Mouse (Mus musculus): ENCODE data around the gene Camkmt.

Gene Camkmt

DNA sequence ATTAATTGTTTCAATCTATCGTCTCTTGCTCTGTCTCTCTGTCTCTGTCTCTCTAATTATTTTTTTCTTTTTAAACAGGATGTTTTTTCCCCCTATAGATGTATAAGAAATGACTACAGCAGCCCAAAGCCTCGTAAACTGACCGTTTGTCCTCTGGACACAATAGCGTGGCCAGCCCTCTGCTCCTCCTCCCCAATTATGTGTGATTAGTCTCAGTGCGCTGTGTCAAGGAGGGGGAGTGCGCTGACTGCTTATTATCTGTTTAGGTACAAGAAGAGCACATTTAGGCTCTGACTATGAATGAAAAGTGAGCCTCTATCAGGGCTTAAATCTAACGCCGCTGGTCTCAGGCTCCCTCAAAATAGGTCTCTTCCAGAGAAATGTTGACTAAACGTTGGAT lies 368.2 kb downstream of the Camkmt start:
- DNase-seq (ENCODE audit: low spot score in 2 of 2): no peak

DNA sequence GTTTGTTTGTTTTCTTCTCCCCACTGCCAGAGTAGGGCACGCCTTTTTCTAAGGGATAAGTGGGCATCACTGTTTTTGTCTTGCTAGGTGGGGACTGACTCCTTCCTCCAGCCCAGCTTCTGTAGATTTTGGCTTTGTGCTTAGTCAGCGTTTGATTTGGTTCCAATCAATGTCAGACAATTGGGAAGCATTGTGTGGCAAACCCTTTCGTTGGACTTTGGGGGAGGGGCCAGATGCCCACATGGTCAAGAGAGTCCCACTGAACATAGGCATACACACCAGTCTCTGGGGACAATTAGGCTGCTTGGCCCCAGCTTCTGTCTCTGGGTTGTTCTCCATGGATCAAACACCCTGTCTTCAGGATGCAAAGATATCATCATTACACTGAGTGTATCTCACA lies 371.2 kb downstream of the Camkmt start:
- DNase-seq (ENCODE audit: low spot score in 2 of 2): no peak

DNA sequence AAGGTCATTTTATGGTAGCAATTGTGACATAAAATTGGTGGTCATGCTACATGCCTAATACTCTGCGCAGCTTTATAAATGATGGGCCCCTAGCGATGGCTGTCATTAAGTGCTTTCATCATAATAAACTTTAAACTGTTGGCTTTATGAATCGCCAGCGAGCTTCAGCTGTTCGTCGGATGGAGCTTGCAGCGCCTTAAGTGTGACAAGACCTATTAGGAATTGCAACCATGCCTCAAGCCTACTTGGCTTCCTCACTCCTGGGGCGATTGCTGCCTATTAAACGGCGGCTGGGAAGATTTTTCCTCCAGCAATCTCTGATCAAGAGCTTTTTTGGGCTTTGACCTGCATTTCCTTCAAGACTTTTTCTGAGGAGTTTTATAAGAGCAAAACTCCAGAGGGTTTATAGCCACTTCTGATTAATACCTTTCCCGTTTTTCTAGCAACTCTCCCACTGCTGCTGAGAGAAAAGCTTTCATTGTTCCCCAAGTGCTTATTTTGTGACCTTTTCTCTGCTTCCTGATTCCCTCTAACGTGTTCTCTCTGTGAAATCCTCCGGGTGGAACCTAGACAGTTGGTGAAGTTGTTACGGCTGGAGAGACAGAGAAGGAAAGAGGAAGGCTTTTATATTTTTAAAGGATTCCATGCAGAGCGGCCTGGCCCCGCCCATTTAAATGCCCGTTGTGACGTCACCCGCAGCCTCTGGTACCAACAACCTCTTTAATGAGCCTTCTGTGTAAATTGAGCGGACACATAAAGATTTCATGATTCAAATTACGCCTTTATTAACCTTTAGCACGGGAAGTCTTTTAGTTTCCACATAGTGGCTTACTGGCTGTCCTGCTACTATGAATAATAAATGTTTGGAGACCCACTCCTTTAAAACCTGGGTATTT lies 373.4 kb downstream of the Camkmt start:
- no peak for DNase-seq (ENCODE audit: low spot score in 2 of 2)

DNA sequence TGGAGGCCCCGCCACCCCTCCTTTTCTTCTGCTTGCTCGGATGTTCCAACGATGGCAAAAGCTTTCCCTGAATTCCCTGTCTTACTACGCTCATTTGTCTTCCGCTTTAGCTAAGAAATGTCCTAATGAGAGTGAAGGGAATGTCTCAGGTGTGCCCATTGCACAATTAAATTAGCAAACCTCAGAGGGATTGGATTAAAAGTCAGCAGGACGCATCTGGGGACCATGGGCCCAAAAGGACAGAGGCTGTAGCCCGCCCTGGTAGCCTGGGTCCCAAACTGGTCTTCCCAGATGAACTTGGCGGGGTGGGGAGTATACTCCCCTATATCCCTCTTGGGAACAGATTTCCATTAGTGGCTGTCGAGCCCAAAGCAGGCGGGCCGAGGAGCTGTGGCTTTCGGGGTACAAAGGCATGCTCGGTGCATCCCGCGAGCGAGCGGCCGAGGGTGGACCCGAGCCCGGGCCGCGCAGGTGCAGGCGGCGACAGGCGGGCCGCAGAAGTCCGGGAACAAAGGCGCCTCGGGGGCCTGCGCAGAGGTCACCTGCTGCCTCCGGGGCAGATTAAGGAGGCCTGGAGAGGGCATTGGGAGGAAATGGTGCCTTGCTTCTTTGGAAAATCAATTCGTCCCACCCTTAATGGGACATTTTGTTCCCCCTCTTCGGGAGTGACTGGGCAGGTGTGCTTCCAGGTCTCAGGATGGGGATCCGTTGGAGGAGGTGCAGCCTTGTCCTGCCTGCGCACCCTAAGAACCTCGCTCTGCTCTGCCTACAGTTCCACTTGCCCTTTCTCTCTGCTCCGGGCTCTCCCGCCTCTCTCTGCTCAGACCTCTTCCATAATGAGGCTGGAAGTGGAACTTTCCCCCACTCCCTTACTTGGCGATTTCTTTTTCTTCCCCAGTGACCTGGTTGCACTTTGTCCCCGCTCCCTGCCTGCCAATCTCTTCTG lies 374.4 kb downstream of the Camkmt start:
- DNase-seq (ENCODE audit: low spot score in 2 of 2): no peak

DNA sequence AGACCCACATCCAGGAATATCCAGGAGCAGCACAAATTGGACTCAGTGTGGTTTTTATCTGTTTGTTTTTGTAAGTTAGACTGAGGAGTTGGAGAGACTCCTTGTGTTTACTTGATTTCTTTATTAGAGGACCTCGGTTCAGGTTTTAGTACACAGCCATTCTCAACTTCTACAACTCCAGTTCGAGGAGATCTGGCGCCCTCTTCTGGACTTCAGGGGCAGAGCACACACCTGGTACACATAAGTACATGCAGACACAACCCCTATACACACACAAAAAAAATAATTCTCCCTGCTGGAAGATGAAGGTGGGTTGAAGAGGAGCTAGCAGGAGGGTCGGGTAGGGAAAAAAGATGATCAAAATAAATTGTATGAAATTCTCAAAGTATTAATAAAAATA lies 379.4 kb downstream of the Camkmt start:
- no peak for DNase-seq (ENCODE audit: low spot score in 2 of 2)

DNA sequence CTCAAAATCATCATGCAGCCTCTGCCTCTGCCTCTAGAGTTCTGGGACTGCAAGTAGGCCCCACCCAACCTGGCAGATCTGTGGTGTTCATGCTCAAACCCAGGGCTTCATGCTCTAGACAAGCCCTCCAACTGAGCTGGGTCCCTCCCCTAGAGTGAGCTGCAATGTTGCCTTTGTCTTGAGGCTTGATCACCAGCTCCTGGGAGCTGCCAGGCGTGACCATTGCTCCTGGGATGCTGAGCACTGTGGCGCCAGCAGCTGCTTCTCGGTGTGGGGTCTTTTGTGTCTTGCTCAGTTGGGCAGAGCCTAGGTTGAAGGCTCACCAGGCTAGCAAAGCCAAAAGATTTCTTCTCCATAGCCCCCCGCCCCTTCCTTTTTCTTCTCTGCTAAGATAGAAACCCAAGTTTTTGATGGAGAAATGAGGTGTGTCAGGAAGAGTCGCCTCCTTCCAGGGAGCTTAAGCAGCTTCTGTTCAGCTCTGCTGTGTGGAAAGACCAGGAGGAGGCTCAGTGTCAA lies 382.4 kb downstream of the Camkmt start:
- no peak for DNase-seq (ENCODE audit: low spot score in 2 of 2)

DNA sequence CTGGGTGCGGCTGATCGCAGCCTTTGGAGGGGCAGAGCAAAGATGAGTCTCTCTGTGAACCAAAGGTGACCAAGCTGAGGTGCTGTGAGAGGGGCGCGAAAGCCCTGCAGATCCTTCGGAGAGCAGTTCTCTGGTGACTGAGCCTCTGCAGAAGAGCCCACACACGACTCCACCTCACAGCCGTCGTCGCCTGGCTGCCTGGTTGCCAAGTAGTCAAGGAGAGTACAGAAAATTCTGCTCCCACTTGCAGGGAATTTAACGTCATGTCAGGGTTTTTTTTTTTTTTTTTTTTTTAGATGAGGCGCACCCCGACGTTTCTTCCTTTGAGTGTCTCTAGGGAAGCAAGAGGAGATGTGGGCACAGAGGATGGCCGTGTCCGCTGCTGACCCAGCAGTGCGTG lies 382.9 kb downstream of the Camkmt start:
- no peak for DNase-seq (ENCODE audit: low spot score in 2 of 2)

DNA sequence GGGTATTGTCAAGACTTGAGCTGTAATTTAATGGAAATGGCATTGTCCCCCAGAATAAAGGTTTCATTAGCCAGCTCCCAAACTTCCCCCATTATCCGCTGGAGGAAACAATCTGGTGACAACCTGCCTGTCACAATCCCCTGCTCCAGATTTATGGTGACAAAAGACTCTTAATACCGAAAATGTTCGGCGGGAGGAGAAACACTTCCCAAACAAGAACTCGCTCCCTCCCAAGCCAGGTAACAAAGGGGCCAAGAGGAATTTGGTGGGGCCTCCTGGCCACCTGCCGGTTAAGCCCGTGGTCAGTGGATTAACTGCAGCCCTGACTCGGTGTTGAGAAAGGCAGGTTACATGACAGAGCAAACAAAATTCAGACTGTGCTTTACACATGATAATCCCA lies 383.5 kb downstream of the Camkmt start:
- DNase-seq (ENCODE audit: low spot score in 2 of 2): no peak

DNA sequence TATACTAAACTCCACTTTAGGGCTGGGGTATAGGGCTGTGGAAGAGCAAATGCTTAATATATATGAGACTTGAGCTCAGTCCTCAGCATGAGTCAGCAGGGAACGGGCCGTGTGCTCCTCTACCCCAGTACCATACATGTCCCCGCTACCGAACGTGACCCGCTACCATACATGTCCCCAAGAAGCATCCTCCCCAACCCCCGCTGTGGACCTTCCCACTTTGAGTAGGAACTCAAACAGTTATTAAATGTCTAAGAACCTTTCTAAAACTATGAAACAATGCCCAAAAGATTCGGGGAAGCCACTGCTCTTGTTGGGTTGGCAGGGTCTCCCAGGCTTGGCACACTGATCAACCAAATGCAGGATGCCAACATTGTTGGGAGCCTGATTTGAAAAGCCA lies 390.9 kb downstream of the Camkmt start:
- no peak for DNase-seq (ENCODE audit: low spot score in 2 of 2)

DNA sequence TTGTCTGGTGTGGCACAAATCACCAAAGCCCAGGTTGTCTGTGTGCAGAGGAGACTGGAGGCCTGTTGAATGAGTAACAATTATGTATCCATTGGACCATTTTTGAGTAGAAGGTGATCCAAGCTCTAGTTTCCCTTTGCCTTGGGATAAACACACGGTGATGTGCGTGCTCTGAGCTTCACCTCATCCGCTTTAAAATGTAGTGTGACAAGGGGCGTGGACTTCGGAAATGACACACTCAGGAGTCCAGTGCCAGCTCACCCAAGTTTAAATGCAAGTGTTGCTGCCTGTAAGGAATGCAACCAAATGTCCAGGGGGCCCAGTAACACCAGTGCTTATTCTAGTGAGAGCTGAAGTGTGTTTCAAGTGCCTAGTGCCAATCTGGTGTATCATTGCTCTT lies 392.7 kb downstream of the Camkmt start:
- DNase-seq (ENCODE audit: low spot score in 2 of 2): no peak

DNA sequence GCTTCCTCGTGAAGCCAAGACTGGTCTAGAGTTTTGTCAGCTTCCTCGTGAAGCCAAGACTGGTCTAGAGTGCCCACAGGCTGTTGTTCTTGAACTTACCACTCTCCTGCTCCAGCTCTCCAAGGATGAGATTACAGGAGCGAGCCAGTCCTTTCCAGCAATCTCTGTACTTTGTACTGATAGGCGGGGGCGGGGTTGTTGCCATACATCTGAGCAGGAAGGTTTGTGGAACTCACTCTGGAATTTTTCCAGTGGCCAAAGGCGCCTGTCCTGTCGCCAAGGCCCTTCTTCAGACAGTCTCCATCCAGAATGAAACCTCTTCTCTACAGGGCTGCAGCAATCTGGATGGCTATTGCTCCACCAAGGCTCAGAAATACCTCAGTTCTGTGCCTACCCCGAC lies 393.7 kb downstream of the Camkmt start:
- no peak for DNase-seq (ENCODE audit: low spot score in 2 of 2)

DNA sequence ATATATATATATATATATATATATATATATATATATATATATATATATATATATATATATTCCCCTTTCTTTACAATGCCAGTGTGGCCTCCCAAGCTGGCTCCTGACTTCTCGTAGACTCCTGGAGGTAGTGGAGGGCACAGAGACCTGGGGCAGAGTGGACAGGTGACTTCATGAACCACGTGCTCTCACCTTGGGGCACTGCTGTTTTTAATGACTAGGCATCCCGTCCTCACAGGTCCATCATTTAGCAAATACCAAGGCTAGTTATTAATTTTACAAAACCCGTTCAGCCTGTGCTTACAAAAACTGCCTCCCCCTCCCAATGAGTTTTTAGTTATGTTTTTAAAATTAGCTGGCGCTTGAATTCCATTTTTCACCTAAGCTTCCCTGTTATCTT lies 394.2 kb downstream of the Camkmt start:
- no peak for DNase-seq (ENCODE audit: low spot score in 2 of 2)

DNA sequence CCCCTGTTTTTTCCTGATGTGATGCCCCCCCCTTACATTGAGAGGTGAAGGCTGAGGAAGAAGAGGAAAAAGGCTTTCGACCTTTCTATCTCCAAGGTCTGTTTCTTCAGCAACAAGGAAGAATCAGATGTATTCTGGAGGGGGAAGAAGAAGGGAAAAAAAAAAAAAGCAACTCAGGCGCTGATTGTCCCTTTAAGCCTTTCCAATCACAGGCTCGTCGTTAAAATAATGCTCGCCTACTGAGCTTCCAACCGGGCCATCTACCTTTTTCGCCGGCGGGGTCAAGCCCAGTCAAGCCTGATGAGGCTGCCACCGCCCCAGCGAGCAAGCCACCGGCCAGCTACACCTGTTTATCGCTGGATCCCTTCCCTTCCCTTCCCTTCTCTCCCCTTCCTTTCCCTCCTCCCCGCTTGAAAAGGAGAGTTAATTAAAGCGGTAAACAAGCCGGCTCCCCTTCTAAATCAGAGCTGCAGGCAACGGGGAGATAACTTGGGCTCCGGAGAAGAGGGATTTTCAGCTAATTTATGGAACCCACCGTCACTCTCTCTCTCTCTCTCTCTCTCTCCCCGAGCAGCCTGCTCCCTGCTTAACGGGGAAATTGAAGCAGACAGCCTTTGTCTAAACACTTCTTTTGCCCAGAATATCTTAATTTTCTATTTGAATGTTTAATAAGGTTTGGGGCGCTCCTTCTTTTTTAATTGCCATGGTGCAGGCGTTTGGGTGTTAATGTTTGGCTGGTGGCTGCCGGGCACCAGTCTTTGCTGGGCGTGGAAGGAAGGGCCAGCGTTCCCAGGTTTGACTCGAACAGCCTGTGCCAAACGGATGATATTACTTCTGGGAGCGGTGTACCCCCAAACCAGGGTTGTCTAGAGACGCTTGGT lies 395.0 kb downstream of the Camkmt start:
- no peak for DNase-seq (ENCODE audit: low spot score in 2 of 2)

DNA sequence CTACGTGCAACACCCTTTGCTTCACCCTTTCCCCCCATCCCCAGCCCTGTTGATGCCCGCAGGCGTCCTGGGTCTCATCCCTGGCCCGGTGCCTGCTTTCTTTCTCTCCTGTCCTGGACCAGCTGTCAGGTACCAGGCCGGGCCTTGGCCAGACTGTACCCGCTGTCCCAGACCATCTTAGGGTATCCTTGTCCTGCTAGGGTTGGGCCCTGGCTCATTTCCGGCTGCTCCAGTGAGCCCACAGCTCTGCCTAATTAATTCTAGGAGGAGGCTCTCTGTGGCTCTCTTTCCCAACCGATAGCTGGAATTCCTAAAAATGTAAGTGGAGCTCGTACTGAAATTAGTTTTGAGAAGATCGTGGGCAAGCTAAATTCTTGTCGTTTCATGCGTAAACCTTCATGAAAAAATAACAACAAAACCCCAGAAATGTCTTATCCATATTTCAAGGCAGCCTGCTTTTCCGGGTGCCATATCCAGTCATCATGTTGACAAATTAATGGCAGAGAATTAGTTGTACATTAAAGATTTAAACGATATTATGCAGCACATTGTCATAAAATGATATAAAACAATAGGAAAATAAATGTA lies 395.7 kb downstream of the Camkmt start:
- DNase-seq (ENCODE audit: low spot score in 2 of 2): no peak

DNA sequence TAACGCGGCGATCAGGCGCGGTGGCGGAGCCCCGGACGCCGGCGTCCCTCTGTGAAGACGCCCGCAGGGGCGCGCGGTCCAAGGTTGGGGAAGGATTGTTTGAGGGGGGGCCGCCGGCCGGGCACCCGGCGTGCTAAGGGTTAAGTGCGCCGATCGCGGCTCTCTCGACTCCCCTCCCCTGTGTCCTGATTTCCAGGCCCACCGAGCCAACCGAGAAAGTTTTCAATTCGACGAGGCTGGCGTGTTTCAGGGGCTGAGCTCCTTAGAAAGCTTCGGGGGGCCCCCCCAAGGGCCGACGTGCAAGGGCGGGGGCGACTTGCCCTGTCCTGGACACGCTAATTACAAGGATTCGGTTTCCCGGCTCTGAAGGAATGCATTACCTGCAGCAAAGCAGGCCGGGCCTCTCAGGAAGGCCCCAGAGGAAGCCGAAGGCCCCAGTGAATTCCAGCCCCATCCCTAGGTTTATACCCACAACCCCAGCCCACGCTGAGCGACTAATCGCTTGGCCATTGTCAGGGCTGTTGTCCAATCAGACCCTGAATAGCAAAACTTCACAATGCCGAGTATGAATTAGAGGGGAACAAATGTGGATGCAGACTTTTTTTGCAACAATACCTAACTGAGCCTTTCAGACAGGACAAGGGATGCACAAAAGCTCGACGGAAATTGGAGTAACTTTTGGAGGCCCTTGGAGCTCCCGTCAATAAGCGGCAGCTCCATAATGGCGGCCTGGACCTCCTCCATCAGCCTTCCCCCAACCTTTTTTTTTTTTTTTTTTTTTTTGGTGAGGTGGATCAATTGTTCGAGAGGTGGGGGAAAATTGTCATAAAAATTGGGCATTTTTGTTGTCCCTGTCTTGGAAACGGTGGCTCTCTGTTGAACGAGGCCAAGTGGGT lies 396.5 kb downstream of the Camkmt start:
- no peak for DNase-seq (ENCODE audit: low spot score in 2 of 2)

DNA sequence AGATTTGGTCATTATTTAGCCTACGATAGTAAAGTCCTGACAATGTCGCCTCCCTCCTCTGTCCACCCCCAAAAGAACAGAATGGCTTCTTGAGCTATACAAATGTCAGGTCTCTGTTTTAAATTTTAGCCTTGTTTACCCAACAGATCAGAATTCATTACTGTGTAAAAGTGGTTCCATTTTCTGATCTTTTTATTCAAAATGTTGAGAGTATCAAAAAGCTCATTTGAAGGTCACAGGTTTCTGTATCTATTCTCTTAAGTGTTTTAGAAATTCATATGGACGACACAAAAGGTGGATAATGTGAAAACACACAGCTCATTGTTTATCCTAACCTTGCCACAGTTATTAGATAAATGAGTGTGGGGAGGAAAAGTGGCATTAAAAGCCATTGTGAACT lies 397.2 kb downstream of the Camkmt start:
- DNase-seq (ENCODE audit: low spot score in 2 of 2): no peak

DNA sequence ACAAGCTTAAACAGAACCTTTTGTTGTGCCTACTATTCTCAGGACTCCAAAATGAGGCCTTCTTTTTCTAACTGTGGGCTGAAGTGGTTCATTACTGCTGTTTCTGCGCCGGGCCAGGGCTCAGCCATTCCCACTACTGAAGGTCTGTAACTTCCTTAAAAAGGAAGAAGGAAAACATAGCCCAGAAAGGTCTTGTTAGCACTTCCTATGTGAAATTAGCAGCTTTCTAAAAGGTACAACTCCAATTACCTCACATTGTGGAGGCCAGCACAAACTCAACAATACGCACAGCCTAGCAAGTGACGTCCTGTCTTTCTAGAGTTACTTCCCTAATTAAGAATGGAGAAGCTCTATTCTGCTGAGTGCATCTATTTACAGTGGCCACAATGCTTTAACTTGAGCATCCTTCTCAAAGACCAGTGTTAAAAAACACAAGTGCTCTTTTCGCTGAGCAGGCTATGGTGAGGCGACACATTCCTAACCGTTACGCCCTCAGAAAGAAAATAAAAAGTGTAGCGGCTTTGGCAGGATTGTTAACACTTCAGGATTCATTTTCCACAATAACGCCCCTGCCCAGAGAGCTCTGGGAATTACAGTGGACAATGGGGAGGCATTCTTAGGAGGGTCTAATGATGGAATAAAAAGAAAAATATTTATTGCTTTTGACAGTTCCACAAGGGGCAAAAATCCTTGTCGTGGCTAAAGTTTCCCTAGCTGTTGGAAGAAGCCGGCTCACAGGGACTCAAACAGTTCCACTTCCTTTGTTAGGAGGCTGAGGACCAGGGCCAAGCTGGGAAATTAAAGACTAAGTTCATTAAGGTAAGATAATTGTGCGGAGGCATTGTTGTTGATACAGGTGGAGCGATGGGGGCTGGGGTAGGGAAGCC lies 398.5 kb downstream of the Camkmt start:
- no peak for DNase-seq (ENCODE audit: low spot score in 2 of 2)

DNA sequence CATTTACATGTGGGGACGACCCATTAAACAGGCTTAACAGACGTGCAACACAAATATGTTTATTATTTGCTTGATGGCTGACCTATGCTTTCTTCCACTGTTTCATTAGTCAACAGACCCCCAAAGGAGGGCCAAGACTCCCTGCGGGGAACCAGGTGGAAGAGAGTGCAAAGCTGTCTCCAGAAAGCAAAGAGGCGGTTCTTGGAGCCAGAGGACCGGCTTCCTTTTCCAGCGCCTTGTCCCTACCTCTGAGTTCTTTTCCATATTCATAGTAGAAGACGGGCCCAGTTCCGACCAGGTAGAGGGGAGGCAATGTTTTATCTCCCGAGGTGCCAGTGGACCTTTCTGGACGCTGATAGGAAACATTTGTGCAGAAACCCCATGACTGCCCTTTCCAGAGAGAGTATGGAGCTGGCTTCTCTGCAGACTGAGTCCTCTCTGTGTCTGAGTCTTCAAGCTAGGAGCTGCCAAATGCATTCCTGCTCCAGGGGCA lies 399.2 kb downstream of the Camkmt start:
- DNase-seq (ENCODE audit: low spot score in 2 of 2): no peak

DNA sequence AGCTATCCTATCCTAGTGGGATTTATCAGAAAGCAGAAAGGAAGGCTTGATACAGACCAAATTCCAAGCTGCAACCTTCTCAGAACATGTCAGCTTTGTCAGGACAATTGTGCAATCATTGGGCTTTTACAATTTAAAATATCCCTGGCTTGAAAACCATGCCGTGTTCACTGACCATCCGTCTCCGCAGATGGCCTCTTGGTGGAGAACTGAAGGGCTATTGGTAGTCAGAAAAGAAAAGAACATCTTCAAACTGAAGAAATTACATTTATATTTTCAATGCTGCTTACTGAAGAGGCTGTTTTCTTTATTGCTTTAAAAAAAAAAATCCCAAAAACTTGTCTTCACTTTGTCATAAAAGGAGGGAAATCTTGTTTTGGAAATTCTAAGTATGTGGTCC lies 401.1 kb downstream of the Camkmt start:
- no peak for DNase-seq (ENCODE audit: low spot score in 2 of 2)
